Mouse (Mus musculus): Measurements from ENCODE around the gene Wnk2. TPM values are rescaled to one million over a fixed set of nuclear protein-coding genes. Genes with fewer than 3 reads are reported as not detected.
A peak's percentile ranks its signal among the peaks of the same experiment; 100 is the strongest.

Gene Wnk2
- polyA plus RNA-seq, 1 experiment from 2014 or later: 0.89 TPM

- no peak overlapping the region for H3K4me3 ChIP-seq
- H3K27ac ChIP-seq: peak overlapping the region; percentile 47; the same call in 1 of the 2 replicates
- DNase-seq (ENCODE audit: low spot score): no peak
- H3K27me3 ChIP-seq (ENCODE audit: insufficient read depth, poor library complexity, severe bottlenecking): no peaks in the 10 kb centered on the region
- 74% methylated on average over 10 of the region's 10 CpGs for WGBS
- no peaks in the 10 kb centered on the region for H3K4me1 ChIP-seq
- no peaks in the 10 kb centered on the region for H3K9me3 ChIP-seq
- no peaks in the 10 kb centered on the region for H3K36me3 ChIP-seq
These were observed 103.7 kb downstream of the Wnk2 start for GRCm38 (mm10) chr13:49044145-49044561.

- no peaks in the 10 kb centered on the region for H3K36me3 ChIP-seq
- H3K4me3 ChIP-seq: no peak overlapping the region
- H3K27ac ChIP-seq: no peak overlapping the region
- H3K27me3 ChIP-seq (ENCODE audit: insufficient read depth, poor library complexity, severe bottlenecking): no peaks in the 10 kb centered on the region
- no peaks in the 10 kb centered on the region for H3K9me3 ChIP-seq
- 89% methylated on average over 15 of the region's 15 CpGs for WGBS
- no peak for DNase-seq (ENCODE audit: low spot score)
- peaks cover 15% of the 10 kb centered on the region for H3K4me1 ChIP-seq
These were observed 105.4 kb downstream of the Wnk2 start for GRCm38 (mm10) chr13:49042371-49042770.

GRCm38 (mm10) chr13:49036928-49037574, 110.8 kb downstream of the Wnk2 start:
- H3K36me3 ChIP-seq: no peaks in the 10 kb centered on the region
- H3K9me3 ChIP-seq: no peaks in the 10 kb centered on the region
- 62% methylated on average over 7 of the region's 7 CpGs for WGBS
- no peaks in the 10 kb centered on the region for H3K27me3 ChIP-seq (ENCODE audit: insufficient read depth, poor library complexity, severe bottlenecking)
- no peak for DNase-seq (ENCODE audit: low spot score)
- 0 out of 2 replicates have a peak overlapping the region, but pooled peaks have one; percentile 38 for H3K27ac ChIP-seq
- H3K4me1 ChIP-seq: peaks cover 26% of the 10 kb centered on the region
- no peak overlapping the region for H3K4me3 ChIP-seq

GRCm38 (mm10) chr13:49036436-49036835, 111.4 kb downstream of the Wnk2 start:
- no peaks in the 10 kb centered on the region for H3K36me3 ChIP-seq
- 83% methylated on average over 4 of the region's 4 CpGs for WGBS
- no peaks in the 10 kb centered on the region for H3K9me3 ChIP-seq
- peaks cover 26% of the 10 kb centered on the region for H3K4me1 ChIP-seq
- DNase-seq (ENCODE audit: low spot score): no peak
- H3K27ac ChIP-seq: 0 out of 2 replicates have a peak overlapping the region, but pooled peaks have one; percentile 6
- no peaks in the 10 kb centered on the region for H3K27me3 ChIP-seq (ENCODE audit: insufficient read depth, poor library complexity, severe bottlenecking)
- no peak overlapping the region for H3K4me3 ChIP-seq

- Histone ChIP-seq H3K4me1 (no peaks in the 10 kb centered on the region), H3K36me3 (no peaks in the 10 kb centered on the region), H3K9me3 (0 out of 2 replicates have a peak, but pooled peaks cover 4% of the 10 kb centered on the region), H3K27ac (no peak overlapping the region), H3K4me3 (no peak overlapping the region), H3K27me3 (ENCODE audit: insufficient read depth, poor library complexity, severe bottlenecking) (no peaks in the 10 kb centered on the region)
- WGBS: 54% methylated on average over 2 of the region's 2 CpGs
- no peak for DNase-seq (ENCODE audit: low spot score)
These were observed 116.8 kb downstream of the Wnk2 start for GRCm38 (mm10) chr13:49031029-49031428.

GRCm38 (mm10) chr13:49028757-49029539, 118.9 kb downstream of the Wnk2 start:
- Histone ChIP-seq H3K9me3 (0 out of 2 replicates have a peak, but pooled peaks cover 4% of the 10 kb centered on the region), H3K27me3 (ENCODE audit: insufficient read depth, poor library complexity, severe bottlenecking) (0 out of 2 replicates have a peak, but pooled peaks cover 8% of the 10 kb centered on the region), H3K36me3 (no peaks in the 10 kb centered on the region), H3K4me3 (no peak overlapping the region), H3K27ac (no peak overlapping the region; the same call in 1 of the 2 replicates), H3K4me1 (peaks cover 9% of the 10 kb centered on the region)
- 65% methylated on average over 8 of the region's 8 CpGs for WGBS
- DNase-seq (ENCODE audit: low spot score): no peak

- H3K9me3 ChIP-seq: 0 out of 2 replicates have a peak, but pooled peaks cover 4% of the 10 kb centered on the region
- no peak overlapping the region for H3K27ac ChIP-seq
- 0 out of 2 replicates have a peak, but pooled peaks cover 8% of the 10 kb centered on the region for H3K27me3 ChIP-seq (ENCODE audit: insufficient read depth, poor library complexity, severe bottlenecking)
- no peak for DNase-seq (ENCODE audit: low spot score)
- no peak overlapping the region for H3K4me3 ChIP-seq
- peaks cover 9% of the 10 kb centered on the region for H3K4me1 ChIP-seq
- 76% methylated on average over 8 of the region's 8 CpGs for WGBS
- no peaks in the 10 kb centered on the region for H3K36me3 ChIP-seq
These were observed 120.8 kb downstream of the Wnk2 start for GRCm38 (mm10) chr13:49027057-49027456.

GRCm38 (mm10) chr13:49025521-49025920, 122.3 kb downstream of the Wnk2 start:
- H3K36me3 ChIP-seq: no peaks in the 10 kb centered on the region
- H3K27me3 ChIP-seq (ENCODE audit: insufficient read depth, poor library complexity, severe bottlenecking): 0 out of 2 replicates have a peak, but pooled peaks cover 8% of the 10 kb centered on the region
- peaks cover 9% of the 10 kb centered on the region for H3K4me1 ChIP-seq
- 14% methylated on average over 1 of the region's 1 CpGs for WGBS
- no peak overlapping the region for H3K4me3 ChIP-seq
- no peaks in the 10 kb centered on the region for H3K9me3 ChIP-seq
- H3K27ac ChIP-seq: no peak overlapping the region
- no peak for DNase-seq (ENCODE audit: low spot score)

GRCm38 (mm10) chr13:49024763-49025162, 123.1 kb downstream of the Wnk2 start:
- WGBS: 13% methylated on average over 7 of the region's 12 CpGs
- H3K27me3 ChIP-seq (ENCODE audit: insufficient read depth, poor library complexity, severe bottlenecking): 0 out of 2 replicates have a peak, but pooled peaks cover 8% of the 10 kb centered on the region
- peaks cover 15% of the 10 kb centered on the region for H3K4me1 ChIP-seq
- no peaks in the 10 kb centered on the region for H3K9me3 ChIP-seq
- H3K4me3 ChIP-seq: no peak overlapping the region
- H3K27ac ChIP-seq: peak overlapping the region; percentile 12; the same call in 1 of the 2 replicates
- H3K36me3 ChIP-seq: no peaks in the 10 kb centered on the region
- no peak for DNase-seq (ENCODE audit: low spot score)

- WGBS: 53% methylated on average over 3 of the region's 3 CpGs
- DNase-seq (ENCODE audit: low spot score): no peak
- Histone ChIP-seq H3K36me3 (no peaks in the 10 kb centered on the region), H3K4me1 (peaks cover 16% of the 10 kb centered on the region), H3K9me3 (no peaks in the 10 kb centered on the region), H3K27me3 (ENCODE audit: insufficient read depth, poor library complexity, severe bottlenecking) (0 out of 2 replicates have a peak, but pooled peaks cover 8% of the 10 kb centered on the region), H3K27ac (no peak overlapping the region), H3K4me3 (no peak overlapping the region)
These were observed 126.1 kb downstream of the Wnk2 start for GRCm38 (mm10) chr13:49021693-49022092.

GRCm38 (mm10) chr13:49020152-49020551, 127.7 kb downstream of the Wnk2 start:
- 49% methylated on average over 5 of the region's 5 CpGs for WGBS
- peak; percentile 82 for DNase-seq (ENCODE audit: low spot score)
- peak overlapping the region; percentile 36; the same call in 1 of the 2 replicates for H3K27ac ChIP-seq

GRCm38 (mm10) chr13:49017375-49017774, 130.4 kb downstream of the Wnk2 start:
- Histone ChIP-seq H3K9me3 (no peaks in the 10 kb centered on the region), H3K4me3 (no peak overlapping the region), H3K4me1 (peaks cover 31% of the 10 kb centered on the region), H3K27me3 (ENCODE audit: insufficient read depth, poor library complexity, severe bottlenecking) (peaks cover 19% of the 10 kb centered on the region; the same call in 1 of the 2 replicates), H3K27ac (no peak overlapping the region), H3K36me3 (no peaks in the 10 kb centered on the region)
- 87% methylated on average over 1 of the region's 1 CpGs for WGBS
- DNase-seq (ENCODE audit: low spot score): no peak

More at GRCm38 (mm10) chr13:49020152-49020551, 127.7 kb downstream of the Wnk2 start:
- Histone ChIP-seq H3K36me3 (no peaks in the 10 kb centered on the region), H3K9me3 (no peaks in the 10 kb centered on the region), H3K4me3 (no peak overlapping the region), H3K27me3 (ENCODE audit: insufficient read depth, poor library complexity, severe bottlenecking) (0 out of 2 replicates have a peak, but pooled peaks cover 13% of the 10 kb centered on the region), H3K4me1 (peaks cover 29% of the 10 kb centered on the region)

- Histone ChIP-seq H3K4me1 (peaks cover 31% of the 10 kb centered on the region), H3K9me3 (no peaks in the 10 kb centered on the region), H3K27me3 (ENCODE audit: insufficient read depth, poor library complexity, severe bottlenecking) (peaks cover 19% of the 10 kb centered on the region; the same call in 1 of the 2 replicates), H3K4me3 (peak overlapping the region; percentile 53), H3K36me3 (no peaks in the 10 kb centered on the region), H3K27ac (peak overlapping the region; percentile 74)
- WGBS: 9% methylated on average over 16 of the region's 16 CpGs
- DNase-seq (ENCODE audit: low spot score): peak; percentile 79
These were observed 131.5 kb downstream of the Wnk2 start for GRCm38 (mm10) chr13:49016311-49016761.
